Mouse (Mus musculus): ENCODE measurements around the gene Psme4. TPM values are rescaled to one million over a fixed set of nuclear protein-coding genes. Genes with fewer than 3 reads are reported as not detected.
A peak's percentile ranks its signal among the peaks of the same experiment; 100 is the strongest.

The Psme4 gene
- total and polyA plus RNA-seq, 3 experiments = 3.7 to 65.0 (median 52.1) TPM

DNA sequence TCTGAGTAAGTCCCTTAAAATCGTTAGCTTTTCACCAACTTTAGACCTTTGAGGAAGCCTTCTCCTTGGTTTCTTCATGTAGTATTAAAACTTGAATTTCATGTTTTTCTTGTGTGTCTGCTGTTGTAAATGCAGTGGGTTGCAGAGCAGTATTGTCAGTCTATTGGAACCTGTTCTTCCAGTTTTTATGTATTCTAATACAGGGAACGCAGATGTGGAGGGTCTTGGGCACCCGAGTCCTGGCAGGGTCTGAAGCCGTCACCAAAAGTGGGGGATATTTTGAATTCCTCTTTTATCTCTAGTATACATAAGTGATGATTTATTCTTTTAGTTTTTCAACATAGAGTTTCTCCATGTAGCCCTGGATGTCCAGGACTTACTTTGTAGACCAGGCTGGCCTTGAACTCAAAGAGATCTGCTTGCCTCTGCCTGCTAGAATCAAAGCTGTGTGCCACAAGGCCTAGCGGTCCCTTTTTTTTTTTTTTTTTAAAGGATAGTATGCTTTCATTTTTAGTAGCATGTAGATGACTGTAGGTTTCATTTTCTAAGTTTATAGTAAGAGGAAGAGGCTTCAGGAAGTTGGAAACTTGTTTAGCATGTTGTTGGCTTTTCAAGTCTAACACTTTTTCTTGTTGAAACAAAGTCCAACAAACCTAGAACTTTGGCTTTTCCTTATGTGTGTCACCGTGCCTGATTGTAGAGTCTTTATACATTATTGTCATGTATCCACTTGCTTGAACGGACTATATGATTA, 14.9 kb downstream of the Psme4 start:
- no peak for DNase-seq

DNA sequence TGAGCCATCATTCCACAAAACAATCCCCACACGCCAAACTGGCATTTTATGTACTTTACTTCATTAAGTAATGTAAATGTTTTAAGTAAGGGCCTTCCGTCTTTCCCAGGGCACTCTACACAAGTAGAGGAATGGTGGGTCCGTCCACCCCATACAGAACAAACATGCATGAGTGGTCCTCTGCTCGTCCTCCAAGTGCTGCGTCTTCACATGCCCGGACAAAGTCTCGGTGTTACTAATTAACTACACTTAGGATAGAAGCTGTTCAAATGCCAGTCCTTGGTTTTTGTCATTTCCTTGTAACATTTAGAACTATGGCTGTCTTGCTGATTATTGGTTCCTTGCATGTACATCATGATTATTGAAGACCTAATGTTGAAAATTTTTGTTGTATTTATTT, 21.2 kb downstream of the Psme4 start:
- no peak for DNase-seq

DNA sequence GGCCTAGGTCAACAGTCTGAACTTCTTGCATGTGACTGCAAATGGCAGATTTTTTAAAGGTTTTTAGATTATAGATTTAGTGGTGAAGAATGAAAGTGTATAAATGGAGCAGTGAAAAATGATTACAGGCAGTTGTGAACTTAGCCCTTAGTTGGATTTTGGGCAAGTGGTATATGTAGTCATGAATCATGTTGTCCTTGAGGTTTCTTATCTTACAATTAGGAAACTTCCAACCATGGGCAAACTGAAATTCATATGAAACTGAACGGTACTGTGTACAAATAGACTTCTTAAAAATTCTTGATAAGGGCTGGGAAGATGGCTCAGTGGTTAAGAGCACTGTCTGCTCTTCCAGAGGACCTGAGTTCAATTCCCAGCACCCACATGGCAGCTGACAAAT, 22.2 kb downstream of the Psme4 start:
- no peak for DNase-seq

DNA sequence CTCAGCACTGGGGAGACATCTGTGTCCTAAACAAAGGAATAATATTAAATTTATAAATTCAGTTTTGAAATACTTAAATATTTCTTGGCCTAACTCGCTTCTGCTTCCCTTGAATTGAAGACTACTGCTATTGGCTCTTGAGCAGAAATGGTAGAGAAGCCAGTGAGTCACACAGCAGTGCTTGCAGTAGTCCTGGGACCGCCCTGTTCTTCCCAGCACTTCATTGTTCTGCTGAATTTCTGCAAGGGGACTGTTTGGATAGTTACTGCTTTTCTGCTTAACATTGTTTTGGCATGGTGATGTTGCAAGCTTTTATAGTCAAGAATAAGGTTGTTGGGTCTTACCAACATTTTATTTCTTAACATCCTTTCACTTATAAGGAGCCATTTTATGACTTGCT, 25.7 kb downstream of the Psme4 start:
- no peak for DNase-seq

DNA sequence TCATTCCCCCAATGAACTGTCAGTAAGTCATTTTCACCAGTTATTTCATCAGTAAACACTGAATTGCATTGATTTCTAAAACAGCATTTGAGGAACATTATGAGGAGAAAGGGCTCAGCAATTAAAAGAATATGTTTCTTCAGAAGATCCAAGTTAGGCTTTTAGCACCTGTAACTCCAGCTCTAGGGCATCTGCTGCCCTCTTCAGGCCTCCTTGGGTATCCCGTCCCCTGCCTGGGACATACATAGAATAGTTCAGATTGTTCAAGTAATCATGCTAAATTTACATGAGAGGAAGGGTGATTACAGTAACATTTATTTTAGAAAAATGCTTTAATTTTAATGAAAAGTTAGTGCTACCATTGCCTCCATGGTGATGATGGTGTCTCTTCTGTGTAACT, 28.0 kb downstream of the Psme4 start:
- DNase-seq = peak; percentile 53

DNA sequence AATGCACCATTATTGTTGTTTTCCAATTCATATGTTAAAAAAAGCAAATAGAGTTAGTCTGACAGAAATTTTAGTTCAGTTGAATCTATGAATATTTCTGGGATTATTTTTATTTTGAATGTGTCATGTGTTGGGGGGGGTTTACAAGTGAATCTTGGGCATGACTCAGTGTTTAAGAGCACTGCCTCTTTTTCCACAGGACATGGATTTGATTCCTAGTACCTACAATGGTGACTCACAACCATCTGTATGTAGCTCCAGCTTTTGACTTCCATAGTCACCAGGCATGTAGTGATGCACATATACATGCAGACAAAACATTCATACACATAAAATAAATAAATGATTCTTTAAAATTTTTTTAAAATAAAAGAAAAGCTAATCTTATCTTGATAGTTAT, 28.6 kb downstream of the Psme4 start:
- no peak for DNase-seq

DNA sequence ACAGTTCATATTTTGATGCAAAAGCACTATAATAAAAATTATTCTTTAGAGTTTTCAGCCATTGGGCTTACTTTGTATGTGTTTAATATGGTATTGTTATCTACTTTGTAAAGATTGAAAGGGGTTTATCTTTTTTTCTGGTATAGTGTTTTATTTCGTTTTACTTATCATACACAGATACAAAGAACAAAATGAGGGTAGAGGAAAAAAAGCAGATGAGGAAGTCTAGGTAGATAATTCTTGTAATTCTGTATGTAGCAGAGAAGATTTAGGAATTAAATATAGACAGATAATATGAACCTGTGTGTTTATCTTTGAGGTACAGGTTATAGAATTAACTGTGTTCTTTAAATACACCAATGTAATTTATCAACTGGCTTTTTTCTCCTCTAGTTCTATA, 30.9 kb downstream of the Psme4 start:
- DNase-seq = no peak

DNA sequence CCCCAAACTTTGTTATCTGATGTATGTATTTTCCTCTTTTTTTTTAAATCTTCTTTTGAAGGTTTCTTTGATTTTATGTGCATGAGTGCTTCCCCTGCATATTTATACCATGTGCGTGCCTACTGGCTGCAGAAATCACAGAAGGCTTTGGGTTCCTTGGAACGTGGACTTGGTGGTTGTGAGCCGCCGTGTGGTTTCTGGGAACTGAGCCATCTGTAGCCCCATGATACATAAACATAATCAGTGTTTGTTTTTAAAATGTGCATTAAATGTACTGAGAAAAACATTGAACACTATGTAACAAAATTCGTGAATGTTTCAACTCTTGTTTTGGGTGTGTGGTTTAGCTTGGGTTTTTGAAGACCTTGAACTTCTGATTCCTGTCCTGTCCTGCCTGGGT, 49.6 kb downstream of the Psme4 start:
- no peak for DNase-seq

DNA sequence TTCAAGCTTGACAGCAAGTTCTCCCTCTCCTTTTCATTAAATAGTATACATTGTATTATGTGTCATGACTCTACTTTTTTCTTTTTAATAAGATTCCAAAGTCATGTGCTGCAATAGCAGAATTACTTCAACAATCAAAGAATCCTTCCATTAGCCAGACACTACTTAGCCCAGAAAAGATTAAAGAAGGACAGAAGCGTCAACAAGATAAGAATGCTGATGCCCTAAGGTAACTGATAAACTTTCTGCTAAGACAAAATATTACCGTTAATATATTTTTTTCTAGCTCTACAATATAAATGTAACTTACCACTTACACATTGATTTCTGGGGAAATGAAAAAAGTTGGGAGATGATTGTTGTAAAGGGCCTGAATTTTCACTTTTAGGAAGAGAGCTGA, 67.3 kb downstream of the Psme4 start:
- no peak for DNase-seq

DNA sequence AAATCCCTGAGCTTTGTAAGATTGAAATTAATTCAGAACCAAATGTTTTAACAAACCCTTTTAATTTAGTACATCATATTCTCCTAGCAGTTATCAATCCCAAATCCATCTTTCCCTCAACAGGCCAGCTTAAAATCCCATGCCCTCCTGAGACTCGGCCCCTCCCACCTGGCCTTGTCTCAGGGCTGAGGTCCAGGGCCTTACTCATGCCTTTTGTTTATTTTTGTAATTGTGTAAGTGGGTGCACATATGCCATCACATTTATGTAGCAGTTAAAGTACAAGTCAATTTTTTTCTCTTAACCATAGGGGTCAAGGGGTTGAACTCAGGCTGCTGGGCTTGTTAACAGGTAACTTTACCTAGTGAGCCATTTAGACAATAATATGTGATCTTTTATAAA, 72.8 kb downstream of the Psme4 start:
- DNase-seq = peak; percentile 43

DNA sequence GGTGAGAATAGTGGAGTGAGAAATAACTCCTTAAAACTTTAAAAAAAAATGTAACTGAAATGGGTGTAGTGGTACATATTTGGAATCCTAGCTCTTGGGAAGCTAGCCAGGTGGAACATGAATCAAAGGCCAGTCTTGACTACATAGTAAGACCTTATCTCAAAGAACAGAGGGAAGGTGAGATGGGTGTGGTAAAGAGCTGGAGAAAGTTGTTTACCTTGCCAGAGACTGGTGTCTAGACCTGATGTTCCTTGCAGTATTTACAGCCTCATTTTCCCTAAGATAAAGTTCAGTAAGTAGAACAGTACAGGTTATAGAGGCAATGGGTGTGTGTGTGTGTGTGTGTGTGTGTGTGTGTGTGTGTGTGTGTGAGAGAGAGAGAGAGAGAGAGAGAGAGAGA, 100.9 kb downstream of the Psme4 start:
- DNase-seq = no peak

DNA sequence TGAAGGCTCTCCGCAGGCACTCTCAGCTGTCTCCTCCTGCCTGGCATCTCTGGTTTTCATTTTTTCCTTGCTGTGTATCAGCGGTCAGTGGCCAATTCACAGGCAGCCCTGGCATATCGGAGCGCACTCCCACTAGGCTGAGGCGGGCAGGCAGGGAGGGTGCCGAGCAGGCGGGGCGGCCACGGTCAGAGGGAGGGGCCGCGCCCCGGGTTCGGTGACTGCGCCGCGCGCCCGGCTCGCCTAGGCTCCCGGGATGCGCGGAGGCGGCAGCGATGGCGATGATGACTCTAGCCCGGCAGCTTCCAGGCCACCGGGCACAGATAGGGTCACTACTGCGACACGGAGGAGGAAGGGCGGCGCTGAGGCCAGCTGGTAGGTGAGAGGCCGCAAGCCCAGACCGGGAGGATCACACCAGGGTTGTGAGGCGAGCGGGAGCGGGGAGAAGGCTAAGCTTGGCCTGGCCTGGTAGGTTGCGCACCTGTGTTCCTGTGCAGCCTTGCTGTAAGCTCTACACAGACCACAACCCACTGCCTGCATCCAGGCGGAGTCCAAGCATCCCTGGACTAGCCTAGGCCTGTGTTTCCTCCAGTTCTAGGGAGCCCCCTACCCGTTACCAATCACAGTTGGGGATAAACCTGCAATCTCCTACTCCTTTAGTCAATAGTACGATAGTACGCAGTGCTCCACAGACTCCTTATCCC, 113.8 kb downstream of the Psme4 start, which contains the start of the genes Gpr75 and Asb3:
Gene Gpr75, plus strand, starts transcription at position 188 of the 701 bp plus-strand sequence.
Gene Asb3, plus strand, starts transcription at position 246 of the 701 bp plus-strand sequence.
- peak; percentile 88 for DNase-seq

DNA sequence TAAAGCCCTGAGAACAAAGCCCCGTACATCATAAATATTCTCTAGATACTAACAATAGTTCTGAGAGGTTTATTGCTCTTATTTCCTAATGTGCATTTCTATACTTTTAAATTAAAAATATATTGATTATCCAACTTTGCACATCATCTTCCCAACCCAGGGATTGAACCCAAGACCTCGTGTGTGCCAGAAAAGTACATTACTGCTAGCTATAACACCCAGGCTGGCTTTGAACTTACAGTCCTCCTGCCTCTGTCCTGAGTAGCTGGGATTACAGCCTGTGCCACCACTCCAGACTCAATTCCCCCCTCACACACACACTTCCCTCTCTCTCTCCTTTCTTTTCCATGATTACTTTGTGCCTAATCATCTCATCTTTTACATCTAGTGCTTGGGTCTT, 116.6 kb downstream of the Psme4 start:
- no peak for DNase-seq

DNA sequence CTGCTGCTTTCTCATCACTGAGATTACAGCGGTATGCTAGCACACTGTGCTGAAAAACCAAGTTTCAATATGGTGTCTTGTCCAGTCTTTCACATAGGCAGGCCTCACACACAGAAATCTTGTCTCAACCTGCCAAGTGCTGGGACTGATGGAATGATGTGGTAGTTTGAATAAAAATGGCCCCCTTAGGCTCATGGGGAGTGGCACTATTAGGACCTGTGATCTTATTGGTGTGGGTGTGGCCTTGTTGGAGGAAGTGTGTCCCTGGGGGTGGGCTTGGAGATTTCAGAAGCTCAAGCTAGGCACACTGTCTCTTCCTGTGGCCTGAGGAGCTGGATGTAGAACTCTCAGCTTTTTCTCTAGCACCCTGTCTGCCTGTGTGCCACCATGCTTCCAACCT, 124.7 kb downstream of the Psme4 start:
- no peak for DNase-seq

DNA sequence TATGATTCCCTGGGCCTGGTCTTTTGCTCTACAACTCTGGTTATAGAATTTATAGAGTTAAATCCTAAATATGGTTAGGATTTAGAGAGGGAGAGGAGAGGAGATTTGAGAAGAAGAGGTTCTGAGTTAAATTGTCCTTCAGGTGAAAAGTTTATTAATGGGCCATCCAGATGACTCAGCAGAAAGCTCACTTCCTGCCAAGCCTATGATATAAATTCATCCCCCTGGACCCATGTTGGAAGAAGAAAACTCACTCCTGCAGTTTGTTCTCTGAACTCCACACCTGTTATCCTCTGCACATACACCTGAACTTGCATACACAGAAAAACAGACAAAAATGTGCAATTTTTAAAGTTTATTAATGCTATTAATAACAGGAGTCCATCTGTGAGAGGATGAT, 127.8 kb downstream of the Psme4 start:
- DNase-seq = no peak

DNA sequence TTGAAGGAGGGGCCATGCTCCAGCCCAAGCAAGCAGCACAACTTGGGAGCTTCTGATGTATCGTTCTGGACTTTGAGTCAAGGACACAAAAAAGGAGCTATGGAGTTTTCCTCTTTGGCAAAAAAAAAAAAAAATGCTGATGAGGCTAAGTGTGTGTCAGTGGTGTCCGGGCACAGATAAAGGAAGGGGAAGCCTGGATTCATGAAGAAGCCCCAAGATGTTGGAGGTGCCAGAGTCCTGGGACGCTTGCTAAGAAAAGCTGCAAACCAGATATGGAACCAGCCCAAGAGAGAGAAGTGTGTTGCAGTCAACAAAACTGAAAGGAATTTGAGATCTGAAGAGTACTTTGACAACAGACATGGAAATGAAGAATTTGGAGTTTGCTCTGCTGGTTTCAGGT, 140.8 kb downstream of the Psme4 start:
- DNase-seq = no peak

DNA sequence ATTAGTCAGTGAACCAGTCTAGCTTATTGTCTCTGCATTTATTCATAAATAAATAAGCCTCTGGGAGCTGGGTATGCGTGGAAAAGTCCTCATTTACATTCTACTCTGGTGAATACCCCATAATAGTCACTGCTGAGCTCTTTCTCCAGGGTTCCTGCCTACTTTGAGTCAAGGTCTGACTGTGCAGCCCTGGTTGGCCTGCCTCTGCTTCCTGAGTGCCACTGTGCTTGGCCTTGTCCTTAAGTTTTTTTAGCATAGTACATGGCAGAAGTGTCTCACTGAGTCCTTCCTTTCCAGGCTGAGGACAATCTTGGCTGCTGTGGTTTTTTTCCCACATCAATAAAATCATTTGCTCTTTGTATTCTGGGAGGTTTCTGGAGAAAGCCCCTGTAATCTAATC, 149.1 kb downstream of the Psme4 start:
- DNase-seq = peak; percentile 63

DNA sequence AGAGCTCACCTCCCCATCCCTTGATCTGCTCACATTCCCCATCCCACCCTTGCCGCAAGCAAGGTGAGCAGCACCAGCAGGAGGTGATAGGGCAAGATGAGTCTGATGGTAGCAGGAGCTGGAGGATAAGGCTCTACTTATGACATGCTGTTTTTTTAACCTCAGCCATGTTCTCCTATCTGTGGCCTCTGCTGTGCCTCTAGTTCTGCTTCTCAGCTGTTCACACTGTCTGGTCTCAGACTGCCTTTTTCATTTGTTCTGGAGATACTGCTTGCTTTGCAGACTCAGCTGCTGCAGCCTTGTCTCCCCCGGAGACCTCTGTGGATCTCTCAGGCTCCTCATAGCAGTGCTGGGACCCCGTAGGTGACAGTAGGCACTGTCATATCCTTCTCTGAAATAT, 151.8 kb downstream of the Psme4 start:
- DNase-seq = no peak

DNA sequence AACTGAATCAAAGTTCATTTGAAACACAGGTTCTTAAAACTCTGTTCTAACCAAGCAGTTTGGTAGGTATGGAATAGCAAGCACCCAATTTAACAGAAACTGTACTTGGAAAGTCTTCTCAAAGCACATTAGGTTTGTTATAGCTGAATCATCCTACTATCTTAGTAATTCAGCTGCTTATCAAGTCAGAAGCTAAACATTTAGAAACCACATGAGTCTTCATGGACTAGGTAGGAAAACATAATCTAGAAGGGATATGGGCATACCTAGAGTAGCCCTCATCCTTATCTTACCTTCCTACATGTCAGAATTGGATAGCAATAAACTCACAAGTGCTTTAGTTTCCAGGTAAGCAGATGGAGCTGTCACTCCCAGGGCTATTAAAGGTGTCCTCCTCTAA, 156.6 kb downstream of the Psme4 start:
- DNase-seq = no peak

DNA sequence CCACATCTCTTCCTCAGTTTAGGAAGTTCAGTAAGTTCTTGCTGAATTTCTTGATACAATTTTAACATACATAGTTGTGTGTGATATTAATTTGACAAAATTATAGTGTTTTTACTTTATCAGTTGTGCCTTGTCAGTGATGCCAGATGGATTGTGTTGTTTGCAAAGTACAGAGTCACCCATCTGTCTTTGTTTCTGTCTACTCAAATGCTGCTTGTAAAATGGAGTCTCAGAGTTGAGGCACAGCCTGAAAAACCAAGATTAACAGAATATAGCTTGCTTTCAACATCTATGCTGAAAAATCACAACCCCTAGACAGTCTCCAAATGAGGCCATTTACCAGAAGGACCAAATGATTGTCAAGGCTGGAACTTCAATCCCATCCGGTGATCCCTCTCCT, 157.0 kb downstream of the Psme4 start:
- DNase-seq = no peak
